In genomic region chr8:91805254-91805671, GRCm38 (mm10) we compare ENCODE assay signal across 8 mouse cellular contexts. TPM values are rescaled to one million over a fixed set of nuclear protein-coding genes. Genes with fewer than 3 reads are reported as not detected.
A peak's percentile ranks its signal among the peaks of the same experiment; 100 is the strongest.
DNase-seq lines count a peak whose midpoint lies in the region; ATAC-seq and TF ChIP-seq lines count a peak whose summit lies in the region.

No protein-coding gene starts in this region.

- no peaks in the 10 kb centered on the region for H3K36me3 ChIP-seq in heart, embryonic 15.5 days
- no peaks in the 10 kb centered on the region for H3K36me3 ChIP-seq in midbrain, embryonic 12.5 days

- peak overlapping the region; percentile 1; the same call in 1 of the 2 replicates for H3K27ac ChIP-seq in heart, embryonic 15.5 days
- peak overlapping the region; percentile 84 for H3K27ac ChIP-seq in midbrain, embryonic 12.5 days (replicated peaks)
- H3K27ac ChIP-seq in layer of hippocampus, adult 2 months: no peak overlapping the region

- H3K4me1 ChIP-seq in heart, embryonic 15.5 days (replicated peaks): peaks cover 50% of the 10 kb centered on the region
- H3K4me1 ChIP-seq in midbrain, embryonic 12.5 days: peaks cover 69% of the 10 kb centered on the region

- WGBS in heart, embryonic 15.5 days: 1% methylated on average over 32 of the region's 32 CpGs
- WGBS in midbrain, embryonic 12.5 days: under 1% methylated on average over 32 of the region's 32 CpGs

- peaks cover 77% of the 10 kb centered on the region for H3K27me3 ChIP-seq in heart, embryonic 15.5 days
- H3K27me3 ChIP-seq in midbrain, embryonic 12.5 days: peaks cover 46% of the 10 kb centered on the region

- DNase-seq in 3134 (ENCODE audit: extremely low read depth, insufficient read length, low spot score): peak; percentile 18
- peak; percentile 56 for DNase-seq in ZHBTc4 (ENCODE audit: low read depth, low spot score)
- peak; percentile 28 to 51 for DNase-seq in kidney, postnatal 25 days
- DNase-seq in layer of hippocampus, adult 2 months (ENCODE audit: low spot score in 2 of 2): no peak
- DNase-seq in ovary, postnatal 10 days (ENCODE audit: low spot score): no peak
- DNase-seq in spleen, postnatal 14 days (ENCODE audit: low spot score in 2 of 2): no peak

- peak overlapping the region; percentile 46 for H3K4me3 ChIP-seq in heart, embryonic 15.5 days
- H3K4me3 ChIP-seq in midbrain, embryonic 12.5 days: peak overlapping the region; percentile 88
- H3K4me3 ChIP-seq in layer of hippocampus, adult 2 months: no peak overlapping the region

- H3K9me3 ChIP-seq in heart, embryonic 15.5 days (replicated peaks): no peaks in the 10 kb centered on the region
- no peaks in the 10 kb centered on the region for H3K9me3 ChIP-seq in midbrain, embryonic 12.5 days

- H3K4me2 ChIP-seq in heart, embryonic 15.5 days: peak overlapping the region; percentile 70
- H3K4me2 ChIP-seq in midbrain, embryonic 12.5 days (replicated peaks): peak overlapping the region; percentile 64

- TF ChIP-seq CTCF in layer of hippocampus, adult 2 months (conservative IDR thresholded peaks at IDR 0.05): no peak

- ATAC-seq in heart, embryonic 15.5 days (replicated peaks; ENCODE audit: insufficient number of reproducible peaks, insufficient read depth, low FRiP score, low read depth): no peak
- ATAC-seq in midbrain, embryonic 12.5 days (ENCODE audit: low FRiP score, low read depth): no peak

- peak overlapping the region; percentile 49 for H3K9ac ChIP-seq in heart, embryonic 15.5 days
- H3K9ac ChIP-seq in midbrain, embryonic 12.5 days (replicated peaks): peak overlapping the region; percentile 76

RNA-seq across cellular contexts. Expression of gene Irx3, which starts 3.4 kb away (rescaled TPM):
- 13.9 and 17.3 TPM in 2 replicates for polyA plus RNA-seq in heart, embryonic 15.5 days (2015; fragmentation: Nextera tagmentation; extraction: Ambion mirVana)
- 73.4 and 73.9 TPM in 2 replicates for polyA plus RNA-seq in midbrain, embryonic 12.5 days (2016; fragmentation: Nextera tagmentation; extraction: Ambion mirVana)
- total RNA-seq in layer of hippocampus, adult 2 months (2021): under 1 TPM; 0.18 to 0.25 TPM

Comparison
In these comparisons a context has a peak if more than half of its experiments do, and no peak if none do; other contexts are left out.
1. DNase-seq: peak in 3134 (single experiment), ZHBTc4 (single experiment) and kidney, postnatal 25 days (2 of 2); none in layer of hippocampus, adult 2 months (0 of 2), ovary, postnatal 10 days (single experiment) and spleen, postnatal 14 days (0 of 2).